Mouse (Mus musculus): ENCODE results near the gene Zfp629. TPM values are rescaled to one million over a fixed set of nuclear protein-coding genes. Genes with fewer than 3 reads are reported as not detected.

The Zfp629 gene
- polyA plus RNA-seq, 1 experiment from 2014 or later: 20.8 TPM

- no peak for DNase-seq (ENCODE audit: low spot score)
- H3K4me3 ChIP-seq (ENCODE audit: low read depth, low read length): no peak overlapping the region
- ATAC-seq: no peak
- H3K9ac ChIP-seq (ENCODE audit: low read length): no peak overlapping the region
- H3K36me3 ChIP-seq (ENCODE audit: control insufficient read depth, insufficient read depth, low read length): peaks cover 64% of the 10 kb centered on the region
- WGBS: 98% methylated on average over 29 of the region's 29 CpGs
- H3K4me2 ChIP-seq (ENCODE audit: low read length): no peak overlapping the region
- H3K27me3 ChIP-seq (replicated peaks; ENCODE audit: control insufficient read depth, insufficient read depth, low read length): no peaks in the 10 kb centered on the region
- peaks cover 9% of the 10 kb centered on the region for H3K4me1 ChIP-seq (ENCODE audit: control insufficient read depth, insufficient read depth, low read length)
- H3K27ac ChIP-seq (ENCODE audit: low read depth, low read length): no peak overlapping the region
- H3K9me3 ChIP-seq (replicated peaks; ENCODE audit: control insufficient read depth, low read length): no peaks in the 10 kb centered on the region
These were observed 4.6 kb downstream of the Zfp629 start for GRCm38 (mm10) chr7:127611011-127611410.

DNA sequence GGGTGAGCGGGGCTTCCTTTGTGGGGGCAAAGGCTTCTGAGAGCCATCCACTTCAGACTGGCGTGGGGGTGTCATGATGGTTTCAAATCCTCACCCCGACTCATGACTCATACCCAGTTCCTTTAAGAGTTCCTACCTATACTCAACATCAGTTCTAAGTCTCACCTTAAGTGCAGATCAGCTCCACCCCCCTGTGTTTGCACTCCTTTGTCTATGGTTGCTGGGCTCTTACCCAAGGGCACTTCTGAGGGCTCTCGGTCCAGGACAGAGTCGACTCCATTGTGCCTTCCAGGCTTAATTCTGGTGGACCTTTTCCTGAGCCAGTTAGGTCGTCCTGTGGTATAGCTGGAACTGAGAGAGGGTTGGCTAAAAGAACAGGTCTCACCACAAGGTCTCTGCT lies 8.4 kb downstream of the Zfp629 start:
- Histone ChIP-seq H3K4me2 (ENCODE audit: low read length) (no peak overlapping the region), H3K4me3 (ENCODE audit: low read depth, low read length) (no peak overlapping the region), H3K27ac (ENCODE audit: low read depth, low read length) (no peak overlapping the region), H3K36me3 (ENCODE audit: control insufficient read depth, insufficient read depth, low read length) (peaks cover 88% of the 10 kb centered on the region), H3K27me3 (replicated peaks; ENCODE audit: control insufficient read depth, insufficient read depth, low read length) (no peaks in the 10 kb centered on the region), H3K4me1 (ENCODE audit: control insufficient read depth, insufficient read depth, low read length) (no peaks in the 10 kb centered on the region), H3K9me3 (replicated peaks; ENCODE audit: control insufficient read depth, low read length) (no peaks in the 10 kb centered on the region), H3K9ac (ENCODE audit: low read length) (no peak overlapping the region)
- no peak for ATAC-seq
- no peak for DNase-seq (ENCODE audit: low spot score)
- WGBS: 79% methylated on average over 6 of the region's 6 CpGs

DNA sequence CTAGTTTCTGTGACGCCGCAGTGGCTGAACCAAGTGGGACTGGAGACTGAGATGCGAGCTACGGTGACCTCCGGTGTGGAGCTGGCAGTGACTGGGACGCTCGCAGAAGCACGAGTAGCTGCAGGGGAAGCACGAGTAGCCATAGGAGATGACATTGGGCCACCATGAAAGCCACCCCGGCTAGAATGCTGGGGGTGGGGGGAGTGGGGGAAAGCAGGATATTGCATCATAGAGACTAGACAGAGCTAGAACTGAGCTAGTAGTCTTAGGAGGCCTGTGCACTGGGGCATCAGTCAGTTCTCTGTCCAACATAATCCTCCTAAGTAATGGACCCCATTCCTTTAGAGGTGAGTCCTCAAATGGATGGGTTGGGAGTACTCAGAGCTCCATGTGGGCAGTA lies 11.3 kb downstream of the Zfp629 start:
- Histone ChIP-seq H3K4me2 (ENCODE audit: low read length) (no peak overlapping the region), H3K9me3 (replicated peaks; ENCODE audit: control insufficient read depth, low read length) (no peaks in the 10 kb centered on the region), H3K9ac (ENCODE audit: low read length) (no peak overlapping the region), H3K36me3 (ENCODE audit: control insufficient read depth, insufficient read depth, low read length) (peaks cover 88% of the 10 kb centered on the region), H3K27me3 (replicated peaks; ENCODE audit: control insufficient read depth, insufficient read depth, low read length) (no peaks in the 10 kb centered on the region), H3K27ac (ENCODE audit: low read depth, low read length) (no peak overlapping the region), H3K4me3 (ENCODE audit: low read depth, low read length) (no peak overlapping the region), H3K4me1 (ENCODE audit: control insufficient read depth, insufficient read depth, low read length) (no peaks in the 10 kb centered on the region)
- WGBS: 93% methylated on average over 10 of the region's 10 CpGs
- ATAC-seq (no peak), DNase-seq (ENCODE audit: low spot score) (no peak)

DNA sequence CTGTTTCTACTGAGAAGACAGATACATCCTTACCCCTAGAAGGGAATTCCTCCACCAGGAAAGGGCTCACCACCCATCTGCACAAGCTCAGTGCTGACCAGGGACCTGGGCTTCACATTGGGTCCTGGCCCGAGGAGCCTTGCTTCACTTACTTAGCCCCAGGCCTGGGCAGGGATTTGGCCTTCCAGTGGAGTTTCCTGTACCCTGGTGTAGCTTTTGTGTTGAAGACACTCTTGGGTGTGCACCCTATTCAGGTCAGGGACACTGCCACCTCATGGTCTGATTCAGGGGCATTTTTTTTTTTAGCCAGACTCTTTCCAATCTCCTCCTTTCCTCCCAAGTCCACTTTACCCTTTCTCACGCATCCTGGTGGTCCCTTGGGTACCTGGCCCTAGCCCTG lies 12.7 kb downstream of the Zfp629 start:
- H3K9ac ChIP-seq (ENCODE audit: low read length): no peak overlapping the region
- no peak overlapping the region for H3K27ac ChIP-seq (ENCODE audit: low read depth, low read length)
- 82% methylated on average over 2 of the region's 2 CpGs for WGBS
- H3K4me2 ChIP-seq (ENCODE audit: low read length): no peak overlapping the region
- DNase-seq (ENCODE audit: low spot score) (no peak), ATAC-seq (no peak)
- H3K27me3 ChIP-seq (replicated peaks; ENCODE audit: control insufficient read depth, insufficient read depth, low read length): no peaks in the 10 kb centered on the region
- H3K4me1 ChIP-seq (ENCODE audit: control insufficient read depth, insufficient read depth, low read length): no peaks in the 10 kb centered on the region
- H3K36me3 ChIP-seq (ENCODE audit: control insufficient read depth, insufficient read depth, low read length): peaks cover 88% of the 10 kb centered on the region
- H3K4me3 ChIP-seq (ENCODE audit: low read depth, low read length): no peak overlapping the region
- no peaks in the 10 kb centered on the region for H3K9me3 ChIP-seq (replicated peaks; ENCODE audit: control insufficient read depth, low read length)

- ATAC-seq (no peak), DNase-seq (ENCODE audit: low spot score) (no peak)
- Histone ChIP-seq H3K36me3 (ENCODE audit: control insufficient read depth, insufficient read depth, low read length) (peaks cover 90% of the 10 kb centered on the region), H3K4me1 (ENCODE audit: control insufficient read depth, insufficient read depth, low read length) (no peaks in the 10 kb centered on the region), H3K9me3 (replicated peaks; ENCODE audit: control insufficient read depth, low read length) (no peaks in the 10 kb centered on the region), H3K4me2 (ENCODE audit: low read length) (no peak overlapping the region), H3K27me3 (replicated peaks; ENCODE audit: control insufficient read depth, insufficient read depth, low read length) (no peaks in the 10 kb centered on the region), H3K27ac (ENCODE audit: low read depth, low read length) (no peak overlapping the region), H3K9ac (ENCODE audit: low read length) (no peak overlapping the region), H3K4me3 (ENCODE audit: low read depth, low read length) (no peak overlapping the region)
- 86% methylated on average over 4 of the region's 4 CpGs for WGBS
These were observed 13.9 kb downstream of the Zfp629 start for GRCm38 (mm10) chr7:127601735-127602134.

GRCm38 (mm10) chr7:127600612-127601011 lies 15.0 kb downstream of the Zfp629 start:
- 96% methylated on average over 7 of the region's 7 CpGs for WGBS

GRCm38 (mm10) chr7:127596747-127597146 lies 18.9 kb downstream of the Zfp629 start:
- Histone ChIP-seq H3K4me2 (ENCODE audit: low read length) (no peak overlapping the region), H3K27me3 (replicated peaks; ENCODE audit: control insufficient read depth, insufficient read depth, low read length) (no peaks in the 10 kb centered on the region), H3K4me3 (ENCODE audit: low read depth, low read length) (no peak overlapping the region), H3K9ac (ENCODE audit: low read length) (no peak overlapping the region), H3K27ac (ENCODE audit: low read depth, low read length) (no peak overlapping the region), H3K4me1 (ENCODE audit: control insufficient read depth, insufficient read depth, low read length) (no peaks in the 10 kb centered on the region), H3K9me3 (replicated peaks; ENCODE audit: control insufficient read depth, low read length) (no peaks in the 10 kb centered on the region), H3K36me3 (ENCODE audit: control insufficient read depth, insufficient read depth, low read length) (peaks cover 100% of the 10 kb centered on the region)
- ATAC-seq: no peak
- DNase-seq (ENCODE audit: low spot score): no peak
- 98% methylated on average over 17 of the region's 17 CpGs for WGBS

More at GRCm38 (mm10) chr7:127600612-127601011, 15.0 kb downstream of the Zfp629 start:
- Histone ChIP-seq H3K9me3 (replicated peaks; ENCODE audit: control insufficient read depth, low read length) (no peaks in the 10 kb centered on the region), H3K36me3 (ENCODE audit: control insufficient read depth, insufficient read depth, low read length) (peaks cover 95% of the 10 kb centered on the region), H3K27ac (ENCODE audit: low read depth, low read length) (no peak overlapping the region), H3K9ac (ENCODE audit: low read length) (no peak overlapping the region), H3K4me1 (ENCODE audit: control insufficient read depth, insufficient read depth, low read length) (no peaks in the 10 kb centered on the region), H3K4me2 (ENCODE audit: low read length) (no peak overlapping the region), H3K27me3 (replicated peaks; ENCODE audit: control insufficient read depth, insufficient read depth, low read length) (no peaks in the 10 kb centered on the region), H3K4me3 (ENCODE audit: low read depth, low read length) (no peak overlapping the region)
- no peak for ATAC-seq
- no peak for DNase-seq (ENCODE audit: low spot score)

- 88% methylated on average over 14 of the region's 14 CpGs for WGBS
- no peak overlapping the region for H3K4me2 ChIP-seq (ENCODE audit: low read length)
- ATAC-seq: no peak
- peaks cover 80% of the 10 kb centered on the region for H3K36me3 ChIP-seq (ENCODE audit: control insufficient read depth, insufficient read depth, low read length)
- no peak overlapping the region for H3K9ac ChIP-seq (ENCODE audit: low read length)
- H3K27me3 ChIP-seq (replicated peaks; ENCODE audit: control insufficient read depth, insufficient read depth, low read length): no peaks in the 10 kb centered on the region
- H3K4me1 ChIP-seq (ENCODE audit: control insufficient read depth, insufficient read depth, low read length): peaks cover 11% of the 10 kb centered on the region
- H3K4me3 ChIP-seq (ENCODE audit: low read depth, low read length): no peak overlapping the region
- H3K9me3 ChIP-seq (replicated peaks; ENCODE audit: control insufficient read depth, low read length): no peaks in the 10 kb centered on the region
- DNase-seq (ENCODE audit: low spot score): no peak
- no peak overlapping the region for H3K27ac ChIP-seq (ENCODE audit: low read depth, low read length)
These were observed 23.0 kb downstream of the Zfp629 start for GRCm38 (mm10) chr7:127592575-127592974.

- Histone ChIP-seq H3K4me3 (ENCODE audit: low read depth, low read length) (no peak overlapping the region), H3K4me2 (ENCODE audit: low read length) (no peak overlapping the region), H3K27me3 (replicated peaks; ENCODE audit: control insufficient read depth, insufficient read depth, low read length) (no peaks in the 10 kb centered on the region), H3K9ac (ENCODE audit: low read length) (no peak overlapping the region), H3K4me1 (ENCODE audit: control insufficient read depth, insufficient read depth, low read length) (peaks cover 16% of the 10 kb centered on the region), H3K27ac (ENCODE audit: low read depth, low read length) (no peak overlapping the region), H3K9me3 (replicated peaks; ENCODE audit: control insufficient read depth, low read length) (no peaks in the 10 kb centered on the region), H3K36me3 (ENCODE audit: control insufficient read depth, insufficient read depth, low read length) (peaks cover 65% of the 10 kb centered on the region)
- ATAC-seq (no peak), DNase-seq (ENCODE audit: low spot score) (no peak)
- WGBS: 86% methylated on average over 10 of the region's 10 CpGs
These were observed 24.5 kb downstream of the Zfp629 start for GRCm38 (mm10) chr7:127591108-127591507.

All from forebrain, embryonic 14.5 days (tissue).